Mouse (Mus musculus) erythroblast, embryonic 14.5 days (primary cell): Measurements from ENCODE around the gene Slc38a2.

ENCODE experiments used
- GATA1 ChIP-seq: IDR thresholded peaks from 2 replicates; pipeline ENCODE4 v1.6.1; 2012; ENCODE audit warnings: low read length, inconsistent platforms, mixed read lengths
- TAL1 ChIP-seq: IDR thresholded peaks from 3 replicates; pipeline ENCODE4 v1.6.1; 2012; ENCODE audit warnings: low read length, inconsistent platforms, mixed read lengths

GRCm38 (mm10) chr15:96691381-96691780 lies 8.1 kb downstream of the Slc38a2 start:
- TF ChIP-seq GATA1 (no peak), TAL1 (no peak)
